Mouse (Mus musculus) liver, embryonic 15.5 days (tissue): ENCODE results near the gene Prss41. TPM values are rescaled to one million over a fixed set of nuclear protein-coding genes. Genes with fewer than 3 reads are reported as not detected.

Experiments used
- ATAC-seq: fragments of 200-750 bp; cut with Nextera tagmentation; 2 replicates; pipeline ENCODE4 v1.8.0; 2017; ENCODE audit warnings: moderate number of reproducible peaks, mild to moderate bottlenecking, moderate library complexity; ENCODE audit not compliant: insufficient read depth
- H3K27ac ChIP-seq: fragments of 300-500 bp; sonication (generic); replicated peaks from 2 replicates; pipeline ENCODE4 v1.5.1; 2015; ENCODE audit warnings: mild to moderate bottlenecking, inconsistent platforms
- H3K27me3 ChIP-seq: fragments of 300-500 bp; sonication (generic); 2 replicates; pipeline ENCODE4 v1.6.1; 2015; ENCODE audit warnings: mild to moderate bottlenecking, inconsistent platforms
- H3K36me3 ChIP-seq: fragments of 300-500 bp; sonication (generic); replicated peaks from 2 replicates; pipeline ENCODE4 v1.6.1; 2015; ENCODE audit warnings: moderate library complexity, mild to moderate bottlenecking, inconsistent platforms
- H3K4me1 ChIP-seq: fragments of 300-500 bp; sonication (generic); replicated peaks from 2 replicates; pipeline ENCODE4 v1.6.1; 2015; ENCODE audit warnings: inconsistent platforms
- H3K4me2 ChIP-seq: fragments of 300-500 bp; sonication (generic); 2 replicates; pipeline ENCODE4 v1.6.1; 2015; ENCODE audit warnings: moderate library complexity, mild to moderate bottlenecking, inconsistent platforms
- H3K4me3 ChIP-seq: fragments of 300-500 bp; sonication (generic); replicated peaks from 2 replicates; pipeline ENCODE4 v1.5.1; 2015; ENCODE audit warnings: mild to moderate bottlenecking, inconsistent platforms
- H3K9ac ChIP-seq: fragments of 300-500 bp; sonication (generic); 2 replicates; pipeline ENCODE4 v1.6.1; 2015; ENCODE audit warnings: moderate library complexity, mild to moderate bottlenecking, inconsistent platforms
- H3K9me3 ChIP-seq: fragments of 300-500 bp; sonication (generic); replicated peaks from 2 replicates; pipeline ENCODE4 v1.6.1; 2016; ENCODE audit warnings: inconsistent platforms
- WGBS: fragments of 180-500 bp; shearing (Covaris S2); methylation state at CpG from one replicate; pipeline ENCODE4 v1.1.7; 2015; ENCODE audit warnings: mixed read lengths; ENCODE audit not compliant: insufficient replicate concordance; 5-methylcytosine and 5-hydroxymethylcytosine counted together
- microRNA-seq: library from miRNA; unstranded; fragments of <30 nt; microRNA quantifications from one replicate; pipeline ENCODE4, GENCODE M21; 2016
- polyA plus RNA-seq: library from polyadenylated mRNA; unstranded; fragments of >200 nt; fragmentation: Nextera tagmentation; extraction: Ambion mirVana; gene quantifications from 2 replicates; pipeline ENCODE4 v1.2.1, GENCODE M21; 2015

The Prss41 gene
- polyA plus RNA-seq, 1 experiment from 2014 or later, result 0.10 TPM

- peak overlapping the region; percentile 83 for H3K4me2 ChIP-seq
- H3K9me3 ChIP-seq, result no peaks in the 10 kb centered on the region
- ATAC-seq, result peak; percentile 98
- no peaks in the 10 kb centered on the region for H3K27me3 ChIP-seq
- H3K9ac ChIP-seq, result peak overlapping the region; percentile 99
- H3K36me3 ChIP-seq, result peaks cover 13% of the 10 kb centered on the region
- peak overlapping the region; percentile 96 for H3K27ac ChIP-seq
- peak overlapping the region; percentile 97 for H3K4me3 ChIP-seq
- peaks cover 42% of the 10 kb centered on the region for H3K4me1 ChIP-seq
- under 1% methylated on average over 60 of the region's 60 CpGs for WGBS
Observed at GRCm38 (mm10) chr17:23802746-23803365, 41.1 kb downstream of the Prss41 start.

- Histone ChIP-seq H3K4me1 (peaks cover 31% of the 10 kb centered on the region), H3K27ac (no peak overlapping the region), H3K4me3 (no peak overlapping the region), H3K27me3 (no peaks in the 10 kb centered on the region), H3K4me2 (peak overlapping the region; percentile 83), H3K36me3 (peaks cover under 1% of the 10 kb centered on the region), H3K9me3 (no peaks in the 10 kb centered on the region), H3K9ac (no peak overlapping the region)
- WGBS, result 84% methylated on average over 10 of the region's 10 CpGs
- ATAC-seq, result no peak
Observed at GRCm38 (mm10) chr17:23801627-23802026, 42.3 kb downstream of the Prss41 start.

- Histone ChIP-seq H3K4me1 (peaks cover 12% of the 10 kb centered on the region; the same call in 1 of the 2 replicates), H3K4me2 (no peak overlapping the region), H3K36me3 (no peaks in the 10 kb centered on the region), H3K9ac (no peak overlapping the region), H3K27ac (no peak overlapping the region), H3K9me3 (no peaks in the 10 kb centered on the region), H3K27me3 (no peaks in the 10 kb centered on the region), H3K4me3 (no peak overlapping the region)
- WGBS, result 29% methylated on average over 7 of the region's 7 CpGs
- ATAC-seq, result no peak
Observed at GRCm38 (mm10) chr17:23797316-23797715, 46.7 kb downstream of the Prss41 start.

- no peak overlapping the region for H3K27ac ChIP-seq
- WGBS, result 83% methylated on average over 8 of the region's 8 CpGs
- H3K36me3 ChIP-seq, result no peaks in the 10 kb centered on the region
- no peaks in the 10 kb centered on the region for H3K9me3 ChIP-seq
- H3K9ac ChIP-seq, result no peak overlapping the region
- no peak overlapping the region for H3K4me2 ChIP-seq
- no peak overlapping the region for H3K4me3 ChIP-seq
- no peaks in the 10 kb centered on the region for H3K27me3 ChIP-seq
- H3K4me1 ChIP-seq, result peaks cover 23% of the 10 kb centered on the region
- no peak for ATAC-seq
Observed at GRCm38 (mm10) chr17:23795323-23795722, 48.6 kb downstream of the Prss41 start.

DNA sequence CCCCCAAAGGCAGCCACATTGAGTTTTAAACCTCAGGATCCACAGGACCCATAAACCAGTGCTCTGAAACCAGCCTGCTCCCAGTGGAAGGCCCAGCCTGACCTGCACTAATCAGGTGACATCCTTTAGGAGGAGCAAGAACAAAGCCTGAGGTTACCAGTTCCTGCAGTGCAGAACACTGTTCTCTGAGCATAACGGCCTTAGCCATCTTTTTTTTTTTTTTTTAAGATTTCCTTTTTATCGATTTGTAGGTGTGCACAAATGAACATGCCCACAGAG, 53.0 kb downstream of the Prss41 start:
- H3K9me3 ChIP-seq, result no peaks in the 10 kb centered on the region
- H3K36me3 ChIP-seq, result no peaks in the 10 kb centered on the region
- peaks cover 38% of the 10 kb centered on the region for H3K4me1 ChIP-seq
- no peak for ATAC-seq
- peak overlapping the region; percentile 60 for H3K4me3 ChIP-seq
- 37% methylated on average over 2 of the region's 2 CpGs for WGBS
- H3K4me2 ChIP-seq, result peak overlapping the region; percentile 87
- H3K9ac ChIP-seq, result peak overlapping the region; percentile 65
- peak overlapping the region; percentile 39; the same call in 1 of the 2 replicates for H3K27ac ChIP-seq
- H3K27me3 ChIP-seq, result no peaks in the 10 kb centered on the region

- H3K36me3 ChIP-seq, result no peaks in the 10 kb centered on the region
- 3% methylated on average over 29 of the region's 29 CpGs for WGBS
- peak; percentile 57 for ATAC-seq
Observed at GRCm38 (mm10) chr17:23790269-23791078, 53.5 kb downstream of the Prss41 start, which contains the start of gene Srrm2. Gene Srrm2 (plus strand): TSS chr17:23790532.

DNA sequence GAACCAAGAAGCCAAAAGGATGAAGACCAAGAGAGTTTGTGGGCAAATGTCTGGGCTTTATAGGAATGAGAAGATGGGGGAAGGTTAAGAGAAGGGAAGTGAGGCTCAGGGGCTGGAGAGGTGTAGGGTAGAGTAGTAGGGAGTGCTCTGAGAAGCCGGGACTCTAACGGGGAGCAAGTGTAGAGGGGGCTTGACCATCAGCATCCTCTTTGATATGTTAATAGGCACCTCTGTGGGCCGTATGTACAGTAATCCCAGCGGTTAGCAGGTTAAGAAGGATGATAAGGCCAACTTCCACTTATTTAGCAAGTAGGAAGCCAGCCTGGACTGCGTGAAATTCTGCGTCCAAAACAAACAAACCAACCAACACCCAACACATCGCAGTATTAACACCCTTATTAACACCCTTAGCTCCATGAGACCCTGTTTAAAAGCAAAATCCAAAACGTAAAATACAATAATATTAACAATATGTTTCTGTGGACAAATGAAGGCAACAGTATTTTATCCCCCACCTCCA, 54.2 kb downstream of the Prss41 start:
- Histone ChIP-seq H3K27ac (peak overlapping the region; percentile 39), H3K9ac (peak overlapping the region; percentile 65), H3K36me3 (no peaks in the 10 kb centered on the region), H3K4me3 (peak overlapping the region; percentile 60), H3K4me2 (peak overlapping the region; percentile 87), H3K27me3 (peaks cover 12% of the 10 kb centered on the region), H3K4me1 (peaks cover 44% of the 10 kb centered on the region), H3K9me3 (no peaks in the 10 kb centered on the region)
- WGBS, result 11% methylated on average over 8 of the region's 8 CpGs
- ATAC-seq, result 0 out of 2 replicates have a peak, but pooled peaks have one; percentile 9

More at GRCm38 (mm10) chr17:23790269-23791078, 53.5 kb downstream of the Prss41 start, which contains the start of gene Srrm2:
- Histone ChIP-seq H3K4me1 (peaks cover 44% of the 10 kb centered on the region), H3K27me3 (peaks cover 5% of the 10 kb centered on the region), H3K4me2 (peak within 1 kb of the TSS; percentile 87), H3K27ac (peak within 1 kb of the TSS; percentile 39), H3K9me3 (no peaks in the 10 kb centered on the region), H3K4me3 (peak within 1 kb of the TSS; percentile 60), H3K9ac (peak within 1 kb of the TSS; percentile 65)

GRCm38 (mm10) chr17:23788973-23789372, 55.0 kb downstream of the Prss41 start:
- H3K27me3 ChIP-seq, result peaks cover 12% of the 10 kb centered on the region
- ATAC-seq, result no peak
- no peaks in the 10 kb centered on the region for H3K36me3 ChIP-seq
- H3K4me3 ChIP-seq, result no peak overlapping the region
- H3K9me3 ChIP-seq, result no peaks in the 10 kb centered on the region
- no peak overlapping the region for H3K9ac ChIP-seq
- H3K27ac ChIP-seq, result no peak overlapping the region
- peaks cover 44% of the 10 kb centered on the region for H3K4me1 ChIP-seq
- H3K4me2 ChIP-seq, result no peak overlapping the region
- WGBS, result 48% methylated on average over 4 of the region's 4 CpGs

Small RNAs within 50 kb of the gene (microRNA-seq; reads per million reads assigned to microRNA genes)
- gene Mir5125, result 1.0 reads per million

Other genes starting within 250 kb of the Prss41 start
- gene Zfp13, start 244.7 kb downstream of the Prss41 start, polyA plus RNA-seq, result 1.3 and 1.8 TPM in 2 replicates
- 0.16 TPM in 1 of 2 replicates, not detected in the other for gene Zscan10, start 243.3 kb downstream of the Prss41 start, polyA plus RNA-seq
- gene Mmp25, start 198.9 kb downstream of the Prss41 start, polyA plus RNA-seq, result 0.40 and 0.64 TPM in 2 replicates
- 0.13 TPM in 1 of 2 replicates, not detected in the other for gene Bicdl2, start 183.7 kb downstream of the Prss41 start, polyA plus RNA-seq
- gene Hcfc1r1, start 170.6 kb downstream of the Prss41 start, polyA plus RNA-seq, result 20.2 and 23.5 TPM in 2 replicates
- gene Thoc6, start 170.3 kb downstream of the Prss41 start, polyA plus RNA-seq, result 19.7 and 22.4 TPM in 2 replicates
- gene Tnfrsf12a, start 166.7 kb downstream of the Prss41 start, polyA plus RNA-seq, result 5.8 and 6.4 TPM in 2 replicates
- gene Cldn6, start 164.9 kb downstream of the Prss41 start, polyA plus RNA-seq, result 0.89 and 2.0 TPM in 2 replicates
- not detected in 2 replicates for gene Cldn9, start 160.1 kb downstream of the Prss41 start, polyA plus RNA-seq
- 0.10 and 0.15 TPM in 2 replicates for gene 1520401A03Rik, start 121.4 kb downstream of the Prss41 start, polyA plus RNA-seq
- 28.8 and 34.7 TPM in 2 replicates for gene Pkmyt1, start 117.8 kb downstream of the Prss41 start, polyA plus RNA-seq
- 7.9 and 8.0 TPM in 2 replicates for gene Paqr4, start 103.3 kb downstream of the Prss41 start, polyA plus RNA-seq
- not detected in 2 replicates for gene Kremen2, start 98.3 kb downstream of the Prss41 start, polyA plus RNA-seq
- 9.4 and 12.1 TPM in 2 replicates for gene Flywch1, start 72.6 kb downstream of the Prss41 start, polyA plus RNA-seq
- 0.93 and 0.94 TPM in 2 replicates for gene Flywch2, start 58.1 kb downstream of the Prss41 start, polyA plus RNA-seq
- gene Srrm2, start 53.6 kb downstream of the Prss41 start, polyA plus RNA-seq, result 167 and 170 TPM in 2 replicates
- gene Elob, start 15.0 kb downstream of the Prss41 start, polyA plus RNA-seq, result 388 and 452 TPM in 2 replicates
- gene Prss33, start 8.1 kb downstream of the Prss41 start, polyA plus RNA-seq, result not detected in 2 replicates
- not detected in 2 replicates for gene Prss32, start 317 bp downstream of the Prss41 start, polyA plus RNA-seq
- gene Prss21, start 23.9 kb upstream of the Prss41 start, polyA plus RNA-seq, result not detected in 2 replicates
- not detected in 2 replicates for gene Dcpp1, start 36.7 kb upstream of the Prss41 start, polyA plus RNA-seq
- gene Dcpp2, start 36.7 kb upstream of the Prss41 start, polyA plus RNA-seq, result not detected in 2 replicates
- gene Dcpp3, start 73.3 kb upstream of the Prss41 start, polyA plus RNA-seq, result not detected in 2 replicates
- gene Sbp, start 97.5 kb upstream of the Prss41 start, polyA plus RNA-seq, result not detected in 2 replicates
- not detected in 2 replicates for gene Sbpl, start 111.1 kb upstream of the Prss41 start, polyA plus RNA-seq
- gene Prss30, start 136.4 kb upstream of the Prss41 start, polyA plus RNA-seq, result 0.14 TPM in 1 of 2 replicates, not detected in the other
- gene Prss22, start 153.9 kb upstream of the Prss41 start, polyA plus RNA-seq, result not detected in 2 replicates
- gene Prss27, start 194.0 kb upstream of the Prss41 start, polyA plus RNA-seq, result not detected in 2 replicates
- gene Kctd5, start 229.3 kb upstream of the Prss41 start, polyA plus RNA-seq, result 12.6 TPM in 2 replicates